Mouse (Mus musculus) skeletal muscle tissue, adult 2 months (tissue): ENCODE results near the gene Lman2.
A peak's percentile ranks its signal among the peaks of the same experiment; 100 is the strongest.

Experiments used
- DNase-seq: peaks from one replicate; pipeline ENCODE4 v3.0.0-alpha.2; 2012; ENCODE audit warnings: low read depth, low spot score

The Lman2 gene

GRCm38 (mm10) chr13:55327633-55328032 lies 35.0 kb downstream of the Lman2 start:
- DNase-seq = peak; percentile 79

GRCm38 (mm10) chr13:55327169-55327568 lies 35.4 kb downstream of the Lman2 start:
- no peak for DNase-seq

DNA sequence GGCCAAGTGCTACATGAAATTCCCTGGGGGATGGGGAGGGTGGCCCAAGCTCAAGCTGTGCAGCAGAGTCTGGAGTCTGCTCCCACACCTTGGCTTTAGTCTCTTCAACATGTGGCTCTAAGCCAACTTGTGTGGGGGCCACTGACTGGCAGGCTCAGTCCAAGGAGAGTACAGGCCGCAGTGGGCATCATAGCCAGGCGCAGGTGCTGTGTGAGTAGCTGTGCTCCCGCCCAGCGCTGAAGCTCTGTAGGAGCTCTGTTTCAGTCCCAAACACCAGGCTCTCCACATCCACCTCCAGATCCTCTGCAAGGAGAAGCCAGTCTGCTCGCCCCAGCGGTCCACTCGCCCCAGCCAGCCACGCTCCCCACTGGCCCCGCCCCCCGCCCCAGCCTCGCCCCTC lies 37.0 kb downstream of the Lman2 start:
- DNase-seq = no peak

DNA sequence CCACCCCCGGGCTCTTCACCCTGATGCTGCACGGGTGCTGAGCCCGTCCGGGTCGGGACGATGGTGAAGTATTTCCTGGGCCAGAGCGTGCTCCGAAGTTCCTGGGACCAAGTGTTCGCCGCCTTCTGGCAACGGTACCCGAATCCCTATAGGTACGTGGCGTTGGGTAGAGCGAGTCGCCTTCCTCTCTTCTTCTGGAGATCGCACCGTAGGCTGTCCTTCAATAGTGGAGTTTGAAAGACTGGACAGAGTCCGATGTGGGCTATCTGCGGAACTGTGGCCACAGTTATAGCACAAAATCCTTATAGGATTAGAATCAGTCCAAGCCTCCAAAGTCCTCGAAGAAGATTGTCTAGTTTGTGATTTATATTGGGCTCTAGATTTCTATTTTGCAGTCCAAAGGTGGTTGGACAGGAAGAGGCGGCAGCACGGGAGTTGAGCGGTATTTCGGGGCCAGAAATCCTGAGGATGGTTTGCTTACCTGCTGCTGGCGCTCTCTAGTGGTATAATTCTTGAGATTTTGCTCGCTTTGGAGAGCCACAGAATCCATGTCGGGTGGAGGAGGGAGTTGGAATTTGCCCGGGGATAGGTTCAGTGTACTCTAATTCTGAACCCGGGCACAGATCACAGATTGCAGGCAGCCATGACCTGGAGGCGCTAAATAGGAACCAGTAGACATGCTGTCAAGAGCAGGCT lies 40.3 kb downstream of the Lman2 start:
- no peak for DNase-seq

DNA sequence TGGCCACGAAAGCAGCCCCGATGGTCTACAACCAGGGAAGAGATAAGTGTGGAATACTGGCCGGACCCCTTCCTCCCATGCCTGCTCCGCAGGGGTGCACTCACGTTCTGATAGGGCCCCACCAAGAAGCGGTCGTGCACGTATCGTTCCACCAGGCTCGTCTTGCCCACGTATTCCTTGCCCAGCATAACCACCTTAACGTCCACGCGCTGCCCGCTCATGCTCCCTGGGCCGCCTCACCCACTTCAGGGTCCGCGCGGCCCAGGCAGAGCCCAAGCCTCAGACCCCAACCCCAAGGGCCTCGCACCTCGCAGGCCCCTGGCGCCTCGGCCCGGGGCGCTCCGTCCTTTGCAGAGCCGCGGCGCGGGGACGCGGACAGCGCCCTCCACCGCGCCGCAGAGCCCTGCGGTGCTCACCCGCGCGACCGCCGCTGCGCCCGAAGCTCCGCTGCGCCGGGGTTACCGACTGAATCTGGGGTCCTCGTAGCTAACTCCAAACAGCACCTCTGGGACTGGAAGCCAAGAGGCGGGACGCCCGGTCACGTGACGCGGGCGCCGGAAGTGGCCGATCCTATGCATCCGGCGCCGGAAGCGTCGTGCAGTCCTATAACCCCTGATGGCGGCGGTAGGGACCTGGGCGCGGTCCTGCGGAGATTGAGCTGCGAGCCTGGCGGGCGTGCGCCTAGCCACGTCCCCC lies 41.0 kb downstream of the Lman2 start, which contains the start of gene Rab24:
TSS of gene Rab24 (minus strand) at position 513 of the 696 bp plus-strand sequence.
- peak; percentile 74 for DNase-seq

DNA sequence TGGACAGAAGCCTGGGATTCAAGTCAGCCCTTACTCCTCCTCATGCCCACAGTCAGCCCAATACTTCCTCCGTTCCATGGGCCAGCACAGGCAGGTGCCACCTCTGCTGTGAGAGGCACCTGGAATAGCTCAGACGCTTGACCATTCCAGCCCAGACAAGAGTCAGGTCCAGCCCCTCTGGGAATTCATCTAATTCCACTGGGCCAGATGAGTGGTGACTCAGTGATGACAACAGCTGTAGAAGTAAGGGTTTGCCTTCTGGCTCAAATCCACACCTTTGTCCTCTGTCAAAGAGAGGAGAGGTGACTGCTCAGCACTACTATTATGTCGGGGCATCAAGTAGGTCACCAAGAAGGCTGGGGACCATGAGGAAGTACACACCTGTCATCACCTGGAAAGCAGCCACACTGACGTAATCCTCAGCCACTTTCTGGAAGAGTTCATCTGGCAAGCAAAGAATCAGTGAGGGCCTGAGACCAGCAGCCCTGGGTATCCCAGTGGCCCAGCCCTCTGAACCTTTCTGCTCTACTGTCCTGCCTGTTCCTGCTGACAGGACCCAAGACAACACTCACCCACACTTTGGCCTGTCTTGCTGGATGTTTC lies 42.6 kb downstream of the Lman2 start, which contains the start of gene Prelid1:
TSS of gene Prelid1 (plus strand) at position 570 of the 603 bp plus-strand sequence.
- DNase-seq = no peak

GRCm38 (mm10) chr13:55318351-55318750 lies 44.2 kb downstream of the Lman2 start:
- no peak for DNase-seq

GRCm38 (mm10) chr13:55314891-55315412 lies 47.6 kb downstream of the Lman2 start:
- no peak for DNase-seq

DNA sequence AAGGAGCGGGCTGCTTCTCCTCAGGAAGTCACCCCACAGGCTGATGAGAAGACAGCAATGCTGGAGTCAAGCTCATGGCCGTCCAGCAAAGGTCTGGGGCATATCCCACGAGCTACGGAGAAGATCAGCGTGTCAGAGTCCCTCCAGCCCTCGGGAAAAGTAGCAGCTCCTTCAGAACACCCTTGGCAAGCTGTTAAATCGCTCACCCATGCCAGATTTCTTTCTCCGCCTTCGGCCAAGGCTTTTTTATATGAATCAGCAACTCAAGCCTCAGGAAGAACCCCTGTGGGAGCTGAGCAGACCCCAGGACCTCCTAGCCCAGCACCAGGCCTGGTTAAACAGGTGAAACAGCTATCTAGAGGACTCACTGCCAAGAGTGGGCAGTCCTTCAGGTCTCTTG lies 49.5 kb downstream of the Lman2 start:
- no peak for DNase-seq

GRCm38 (mm10) chr13:55312028-55312630 lies 50.5 kb downstream of the Lman2 start:
- DNase-seq = no peak

DNA sequence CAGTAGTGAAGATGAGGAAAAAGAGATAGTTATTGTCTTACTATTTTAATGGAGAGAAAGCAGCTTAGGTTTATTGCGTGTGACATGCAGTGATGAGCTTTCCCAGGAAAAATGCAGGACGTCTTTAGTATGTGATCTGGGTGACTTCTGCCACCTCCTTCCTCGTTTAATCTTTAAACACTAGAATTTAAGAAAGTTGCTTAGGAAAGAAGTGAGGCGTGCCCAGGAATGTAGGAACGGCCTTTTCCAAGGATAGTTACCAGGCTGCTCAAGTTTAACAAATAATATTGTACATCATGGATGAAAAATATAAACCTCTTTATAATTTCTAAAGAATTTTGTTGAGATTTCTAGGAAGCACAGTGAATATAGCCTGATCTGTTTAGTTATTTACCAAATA lies 61.7 kb downstream of the Lman2 start:
- no peak for DNase-seq

DNA sequence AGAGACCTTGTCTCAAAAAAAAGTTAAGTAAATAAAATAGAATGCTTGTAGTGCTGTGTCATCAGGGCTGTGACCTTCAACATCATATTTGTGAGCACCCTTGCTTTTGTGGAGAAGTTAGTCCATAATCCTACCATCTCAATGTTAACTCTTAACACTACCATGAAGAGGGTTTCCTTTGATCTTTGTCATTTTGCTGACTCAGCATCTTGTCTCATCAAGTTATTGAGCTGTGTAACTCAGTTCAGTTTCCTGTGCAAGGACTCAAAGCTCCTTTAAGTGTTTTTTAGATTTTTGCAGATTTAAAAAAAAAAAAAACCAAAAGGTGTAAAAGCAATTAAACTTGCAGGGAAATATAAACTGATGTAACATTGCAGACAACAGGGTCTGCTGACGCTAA lies 65.8 kb downstream of the Lman2 start:
- DNase-seq = no peak
